Mouse (Mus musculus): ENCODE results near the gene Nkx2-4. TPM values are rescaled to one million over a fixed set of nuclear protein-coding genes. Genes with fewer than 3 reads are reported as not detected.

Gene Nkx2-4
- polyA plus RNA-seq (2021; fragmentation: Nextera tagmentation) = not detected in 2 replicates
- long read RNA-seq, experiment 1 = 0 reads
- long read RNA-seq, experiment 2 = 0 reads

GRCm38 (mm10) chr2:147085072-147085870 is at the start of gene Nkx2-4:
Gene Nkx2-4, minus strand, starts transcription at chr2:147085445.

Other genes with a start within 250 kb of the Nkx2-4 start
- gene Kiz, start 229.6 kb downstream of the Nkx2-4 start, polyA plus RNA-seq (2021; fragmentation: Nextera tagmentation) = 23.4 and 28.6 TPM in 2 replicates
- gene Xrn2, start 72.4 kb downstream of the Nkx2-4 start, polyA plus RNA-seq (2021; fragmentation: Nextera tagmentation) = 31.6 and 33.9 TPM in 2 replicates
- gene Nkx2-2, start 108.8 kb upstream of the Nkx2-4 start, polyA plus RNA-seq (2021; fragmentation: Nextera tagmentation) = 1.6 and 2.8 TPM in 2 replicates

All from layer of hippocampus, adult 6 months (tissue).